In genomic region chr14:57524671-57525387, GRCm38 (mm10) we compare ENCODE assay signal across 7 mouse cellular contexts. TPM values are rescaled to one million over a fixed set of nuclear protein-coding genes. Genes with fewer than 3 reads are reported as not detected.
A peak's percentile ranks its signal among the peaks of the same experiment; 100 is the strongest.
DNase-seq lines count a peak whose midpoint lies in the region; ATAC-seq and TF ChIP-seq lines count a peak whose summit lies in the region.

Gene Il17d (plus strand): TSS chr14:57524777.

- TF ChIP-seq CTCF in E14TG2a.4 (conservative IDR thresholded peaks at IDR 0.05; ENCODE audit: low read length): no peak
- TF ChIP-seq CTCF in kidney, postnatal 0 days (IDR thresholded peaks at IDR 0.05; ENCODE audit: low read depth): no peak

- H3K36me3 ChIP-seq in E14TG2a.4 (ENCODE audit: insufficient read depth, low read length): peaks cover 33% of the 10 kb centered on the region
- H3K36me3 ChIP-seq in kidney, postnatal 0 days (ENCODE audit: insufficient read depth, low read length): no peaks in the 10 kb centered on the region
- no peaks in the 10 kb centered on the region for H3K36me3 ChIP-seq in splenic B cell, adult 2 months (ENCODE audit: control insufficient read depth, insufficient read depth, low read length, poor library complexity, severe bottlenecking)

- H3K9me3 ChIP-seq in E14TG2a.4 (ENCODE audit: low read length): no peaks in the 10 kb centered on the region
- H3K9me3 ChIP-seq in kidney, postnatal 0 days (replicated peaks; ENCODE audit: low read length): no peaks in the 10 kb centered on the region

- WGBS in kidney, postnatal 0 days: under 1% methylated on average over 67 of the region's 104 CpGs

- peak within 1 kb of the TSS; percentile 69 for H3K9ac ChIP-seq in kidney, postnatal 0 days (ENCODE audit: low read depth, low read length)

- H3K27me3 ChIP-seq in E14TG2a.4 (ENCODE audit: insufficient read depth, low read length): no peaks in the 10 kb centered on the region
- H3K27me3 ChIP-seq in kidney, postnatal 0 days (ENCODE audit: insufficient read depth, low read length): no peaks in the 10 kb centered on the region
- peaks cover 2% of the 10 kb centered on the region; the same call in 1 of the 2 replicates for H3K27me3 ChIP-seq in splenic B cell, adult 2 months (ENCODE audit: control insufficient read depth, insufficient read depth, low read length, poor library complexity, severe bottlenecking)

- H3K4me3 ChIP-seq in E14TG2a.4 (replicated peaks; ENCODE audit: low read length): peak within 1 kb of the TSS; percentile 90
- peak within 1 kb of the TSS; percentile 73 for H3K4me3 ChIP-seq in kidney, postnatal 0 days (replicated peaks; ENCODE audit: low read depth, low read length)

- peak within 1 kb of the TSS; percentile 42 for H3K27ac ChIP-seq in kidney, postnatal 0 days

- H3K4me2 ChIP-seq in kidney, postnatal 0 days (ENCODE audit: low read length): peak within 1 kb of the TSS; percentile 98

- ATAC-seq in kidney, postnatal 0 days (replicated peaks; ENCODE audit: low FRiP score, low read depth): peak; percentile 37; the same call in 1 of the 2 replicates

- H3K4me1 ChIP-seq in E14TG2a.4 (replicated peaks; ENCODE audit: low read depth, low read length): peaks cover 74% of the 10 kb centered on the region
- H3K4me1 ChIP-seq in kidney, postnatal 0 days (replicated peaks; ENCODE audit: insufficient read depth, low read length): 0 out of 2 replicates have a peak, but pooled peaks cover 6% of the 10 kb centered on the region

- peak; percentile 42 for DNase-seq in CD4-positive helper T cell, adult 2 months (ENCODE audit: low read depth, low spot score)
- DNase-seq in cerebellum, postnatal 25 days: peak; percentile 73 to 81
- peak; percentile 29 to 33 for DNase-seq in heart, adult 9 months (ENCODE audit: low spot score in 2 of 2)
- DNase-seq in kidney, postnatal 0 days (ENCODE audit: low spot score): peak; percentile 57
- peak; percentile 65 for DNase-seq in lung, postnatal 10 days
- peak; percentile 23 for DNase-seq in splenic B cell, adult 2 months (ENCODE audit: low read depth, low spot score)

RNA-seq across cellular contexts. Expression of gene Il17d, which starts in this region (rescaled TPM):
- polyA plus RNA-seq in kidney, postnatal 0 days (2015; fragmentation: Nextera tagmentation; extraction: Ambion mirVana): 2.3 and 3.6 TPM in 2 replicates

Comparison
In these comparisons a context has a peak if more than half of its experiments do, and no peak if none do; other contexts are left out.
1. Peak in every context shown above with its lines: DNase-seq, ATAC-seq, H3K4me3 ChIP-seq and H3K27ac ChIP-seq.
2. DNase-seq: peak in every context shown above with its lines; median percentile 77 in cerebellum, postnatal 25 days; 65 in lung, postnatal 10 days; 57 in kidney, postnatal 0 days; 42 in CD4-positive helper T cell, adult 2 months; 31 in heart, adult 9 months; 23 in splenic B cell, adult 2 months.